Mouse (Mus musculus): ENCODE results near the gene Nog.

The Nog gene

GRCm38 (mm10) chr11:89269809-89270361 is 32.2 kb downstream of the Nog start:
- DNase-seq (ENCODE audit: low read depth, low spot score): no peak

GRCm38 (mm10) chr11:89267520-89267919 is 34.6 kb downstream of the Nog start:
- no peak for DNase-seq (ENCODE audit: low read depth, low spot score)

- no peak for DNase-seq (ENCODE audit: low read depth, low spot score)
Measured at GRCm38 (mm10) chr11:89265080-89265479, 37.1 kb downstream of the Nog start.

GRCm38 (mm10) chr11:89259338-89259915 is 42.7 kb downstream of the Nog start:
- no peak for DNase-seq (ENCODE audit: low read depth, low spot score)

- DNase-seq (ENCODE audit: low read depth, low spot score): no peak
Measured at GRCm38 (mm10) chr11:89257893-89258292, 44.2 kb downstream of the Nog start.

- no peak for DNase-seq (ENCODE audit: low read depth, low spot score)
Measured at GRCm38 (mm10) chr11:89253973-89254372, 48.2 kb downstream of the Nog start.

All from brain, embryonic 18.5 days (tissue).